Mouse (Mus musculus): ENCODE measurements at regions not wholly inside any gene's neighbourhood (a gene's known extent, or its start where the extent isn't known, plus 50 kb on each side); places are given as distances from the start of the nearest gene placed in this dataset.

- H3K4me2 ChIP-seq, result no peak overlapping the region
- 74% methylated on average over 7 of the region's 7 CpGs for WGBS
- no peak for ATAC-seq (ENCODE audit: insufficient read depth, low FRiP score, low read depth)
- H3K36me3 ChIP-seq, result no peaks in the 10 kb centered on the region
- no peak overlapping the region for H3K27ac ChIP-seq
- no peak overlapping the region for H3K4me3 ChIP-seq (replicated peaks)
- H3K4me1 ChIP-seq, result no peaks in the 10 kb centered on the region
- H3K9ac ChIP-seq, result no peak overlapping the region
- no peaks in the 10 kb centered on the region for H3K9me3 ChIP-seq
- H3K27me3 ChIP-seq (replicated peaks), result no peaks in the 10 kb centered on the region
Observed at GRCm38 (mm10) chr13:115206723-115207122, 105.0 kb upstream of the Itga1 start.

GRCm38 (mm10) chr13:115199166-115199565 is 97.4 kb upstream of the Itga1 start:
- H3K9ac ChIP-seq, result no peak overlapping the region
- peak; percentile 53; the same call in 1 of the 2 replicates for ATAC-seq (ENCODE audit: insufficient read depth, low FRiP score, low read depth)
- no peaks in the 10 kb centered on the region for H3K27me3 ChIP-seq (replicated peaks)
- no peaks in the 10 kb centered on the region for H3K4me1 ChIP-seq
- no peaks in the 10 kb centered on the region for H3K36me3 ChIP-seq
- H3K4me3 ChIP-seq (replicated peaks), result no peak overlapping the region
- 26% methylated on average over 3 of the region's 3 CpGs for WGBS
- no peaks in the 10 kb centered on the region for H3K9me3 ChIP-seq
- H3K4me2 ChIP-seq, result no peak overlapping the region
- no peak overlapping the region for H3K27ac ChIP-seq

- Histone ChIP-seq H3K27ac (no peak overlapping the region), H3K4me2 (no peak overlapping the region), H3K36me3 (no peaks in the 10 kb centered on the region), H3K9ac (no peak overlapping the region), H3K9me3 (no peaks in the 10 kb centered on the region), H3K27me3 (replicated peaks) (no peaks in the 10 kb centered on the region), H3K4me3 (replicated peaks) (no peak overlapping the region), H3K4me1 (no peaks in the 10 kb centered on the region)
- 58% methylated on average over 2 of the region's 2 CpGs for WGBS
- ATAC-seq (ENCODE audit: insufficient read depth, low FRiP score, low read depth), result no peak
Observed at GRCm38 (mm10) chr13:115188066-115188465, 86.3 kb upstream of the Itga1 start.

GRCm38 (mm10) chr13:115187356-115187755 is 85.6 kb upstream of the Itga1 start:
- Histone ChIP-seq H3K9ac (no peak overlapping the region), H3K27me3 (replicated peaks) (no peaks in the 10 kb centered on the region), H3K9me3 (no peaks in the 10 kb centered on the region), H3K4me2 (no peak overlapping the region), H3K4me1 (no peaks in the 10 kb centered on the region), H3K36me3 (no peaks in the 10 kb centered on the region), H3K27ac (no peak overlapping the region), H3K4me3 (replicated peaks) (no peak overlapping the region)
- no peak for ATAC-seq (ENCODE audit: insufficient read depth, low FRiP score, low read depth)
- 87% methylated on average over 3 of the region's 3 CpGs for WGBS

GRCm38 (mm10) chr13:115182211-115182870 is 80.6 kb upstream of the Itga1 start:
- ATAC-seq (ENCODE audit: insufficient read depth, low FRiP score, low read depth), result no peak
- Histone ChIP-seq H3K27me3 (replicated peaks) (no peaks in the 10 kb centered on the region), H3K4me3 (replicated peaks) (no peak overlapping the region), H3K27ac (no peak overlapping the region), H3K4me2 (no peak overlapping the region), H3K4me1 (no peaks in the 10 kb centered on the region), H3K36me3 (no peaks in the 10 kb centered on the region), H3K9ac (no peak overlapping the region), H3K9me3 (no peaks in the 10 kb centered on the region)
- WGBS, result 83% methylated on average over 6 of the region's 6 CpGs

- Histone ChIP-seq H3K4me3 (replicated peaks) (no peak overlapping the region), H3K27me3 (replicated peaks) (no peaks in the 10 kb centered on the region), H3K27ac (no peak overlapping the region), H3K9ac (no peak overlapping the region), H3K9me3 (no peaks in the 10 kb centered on the region), H3K4me2 (no peak overlapping the region), H3K4me1 (no peaks in the 10 kb centered on the region), H3K36me3 (no peaks in the 10 kb centered on the region)
- ATAC-seq (ENCODE audit: insufficient read depth, low FRiP score, low read depth), result no peak
- 82% methylated on average over 7 of the region's 7 CpGs for WGBS
Observed at GRCm38 (mm10) chr13:115178175-115178917, 76.6 kb upstream of the Itga1 start.

GRCm38 (mm10) chr13:115171347-115172062 is 69.7 kb upstream of the Itga1 start:
- Histone ChIP-seq H3K9me3 (no peaks in the 10 kb centered on the region), H3K4me3 (replicated peaks) (no peak overlapping the region), H3K4me1 (no peaks in the 10 kb centered on the region), H3K4me2 (no peak overlapping the region), H3K27ac (no peak overlapping the region), H3K9ac (no peak overlapping the region), H3K36me3 (no peaks in the 10 kb centered on the region), H3K27me3 (replicated peaks) (no peaks in the 10 kb centered on the region)
- ATAC-seq (ENCODE audit: insufficient read depth, low FRiP score, low read depth), result no peak
- 47% methylated on average over 7 of the region's 7 CpGs for WGBS

- Histone ChIP-seq H3K36me3 (no peaks in the 10 kb centered on the region), H3K4me1 (no peaks in the 10 kb centered on the region), H3K9me3 (no peaks in the 10 kb centered on the region), H3K9ac (no peak overlapping the region), H3K27me3 (replicated peaks) (no peaks in the 10 kb centered on the region), H3K4me3 (replicated peaks) (no peak overlapping the region), H3K4me2 (no peak overlapping the region), H3K27ac (no peak overlapping the region)
- WGBS, result 73% methylated on average over 3 of the region's 3 CpGs
- ATAC-seq (ENCODE audit: insufficient read depth, low FRiP score, low read depth), result no peak
Observed at GRCm38 (mm10) chr13:115165981-115166380, 64.2 kb upstream of the Itga1 start.

- Histone ChIP-seq H3K27me3 (replicated peaks) (no peaks in the 10 kb centered on the region), H3K9me3 (no peaks in the 10 kb centered on the region), H3K36me3 (no peaks in the 10 kb centered on the region), H3K4me2 (no peak overlapping the region), H3K4me3 (replicated peaks) (no peak overlapping the region), H3K27ac (no peak overlapping the region), H3K9ac (no peak overlapping the region), H3K4me1 (no peaks in the 10 kb centered on the region)
- ATAC-seq (ENCODE audit: insufficient read depth, low FRiP score, low read depth), result no peak
- WGBS, result 68% methylated on average over 4 of the region's 4 CpGs
Observed at GRCm38 (mm10) chr13:115162689-115163413, 61.1 kb upstream of the Itga1 start.

GRCm38 (mm10) chr13:115159386-115159785 is 57.6 kb upstream of the Itga1 start:
- H3K4me1 ChIP-seq, result no peaks in the 10 kb centered on the region
- H3K27me3 ChIP-seq (replicated peaks), result no peaks in the 10 kb centered on the region
- H3K9me3 ChIP-seq, result no peaks in the 10 kb centered on the region
- H3K27ac ChIP-seq, result no peak overlapping the region
- no peaks in the 10 kb centered on the region for H3K36me3 ChIP-seq
- WGBS, result 64% methylated on average over 4 of the region's 4 CpGs
- ATAC-seq (ENCODE audit: insufficient read depth, low FRiP score, low read depth), result no peak
- H3K4me3 ChIP-seq (replicated peaks), result no peak overlapping the region
- H3K4me2 ChIP-seq, result no peak overlapping the region
- no peak overlapping the region for H3K9ac ChIP-seq
